Mouse (Mus musculus): ENCODE data around the gene Ank3. TPM values are rescaled to one million over a fixed set of nuclear protein-coding genes. Genes with fewer than 3 reads are reported as not detected.
A peak's percentile ranks its signal among the peaks of the same experiment; 100 is the strongest.

The Ank3 gene
- total RNA-seq, 2 experiments from 2014 or later, result 78.0 to 88.7 TPM

GRCm38 (mm10) chr10:69762977-69763376, 364.4 kb downstream of the Ank3 start:
- no peak for DNase-seq (ENCODE audit: low spot score)

GRCm38 (mm10) chr10:69764402-69764801, 365.8 kb downstream of the Ank3 start:
- no peak for DNase-seq (ENCODE audit: low spot score)

GRCm38 (mm10) chr10:69777065-69777645, 378.6 kb downstream of the Ank3 start:
- DNase-seq (ENCODE audit: low spot score), result no peak

GRCm38 (mm10) chr10:69777736-69778135, 379.2 kb downstream of the Ank3 start:
- no peak for DNase-seq (ENCODE audit: low spot score)

- DNase-seq (ENCODE audit: low spot score), result no peak
Observed at GRCm38 (mm10) chr10:69779246-69779645, 380.7 kb downstream of the Ank3 start.

GRCm38 (mm10) chr10:69781491-69781890, 382.9 kb downstream of the Ank3 start:
- DNase-seq (ENCODE audit: low spot score), result peak; percentile 70

- peak; percentile 47 for DNase-seq (ENCODE audit: low spot score)
Observed at GRCm38 (mm10) chr10:69785235-69785634, 386.7 kb downstream of the Ank3 start.

- no peak for DNase-seq (ENCODE audit: low spot score)
Observed at GRCm38 (mm10) chr10:69785692-69786091, 387.1 kb downstream of the Ank3 start.

- no peak for DNase-seq (ENCODE audit: low spot score)
Observed at GRCm38 (mm10) chr10:69786220-69786993, 387.8 kb downstream of the Ank3 start.

GRCm38 (mm10) chr10:69787379-69787778, 388.8 kb downstream of the Ank3 start:
- DNase-seq (ENCODE audit: low spot score), result no peak

- DNase-seq (ENCODE audit: low spot score), result no peak
Observed at GRCm38 (mm10) chr10:69790606-69791005, 392.0 kb downstream of the Ank3 start.

GRCm38 (mm10) chr10:69791951-69792350, 393.4 kb downstream of the Ank3 start:
- no peak for DNase-seq (ENCODE audit: low spot score)

GRCm38 (mm10) chr10:69792400-69792799, 393.8 kb downstream of the Ank3 start:
- DNase-seq (ENCODE audit: low spot score), result no peak

GRCm38 (mm10) chr10:69793079-69793478, 394.5 kb downstream of the Ank3 start:
- DNase-seq (ENCODE audit: low spot score), result peak; percentile 64

GRCm38 (mm10) chr10:69795656-69796055, 397.1 kb downstream of the Ank3 start:
- no peak for DNase-seq (ENCODE audit: low spot score)

- no peak for DNase-seq (ENCODE audit: low spot score)
Observed at GRCm38 (mm10) chr10:69796421-69796886, 397.9 kb downstream of the Ank3 start.

- no peak for DNase-seq (ENCODE audit: low spot score)
Observed at GRCm38 (mm10) chr10:69803135-69803756, 404.7 kb downstream of the Ank3 start.

- no peak for DNase-seq (ENCODE audit: low spot score)
Observed at GRCm38 (mm10) chr10:69804613-69805012, 406.0 kb downstream of the Ank3 start.

GRCm38 (mm10) chr10:69810785-69811184, 412.2 kb downstream of the Ank3 start:
- DNase-seq (ENCODE audit: low spot score), result no peak

- no peak for DNase-seq (ENCODE audit: low spot score)
Observed at GRCm38 (mm10) chr10:69813823-69814522, 415.4 kb downstream of the Ank3 start.

- no peak for DNase-seq (ENCODE audit: low spot score)
Observed at GRCm38 (mm10) chr10:69821245-69821644, 422.7 kb downstream of the Ank3 start.

- DNase-seq (ENCODE audit: low spot score), result no peak
Observed at GRCm38 (mm10) chr10:69828770-69829169, 430.2 kb downstream of the Ank3 start.

All from gastrocnemius, adult 18-20 months (tissue).